Mouse (Mus musculus) G1E (cell line): ENCODE results near the gene Cfap73. TPM values are rescaled to one million over a fixed set of nuclear protein-coding genes. Genes with fewer than 3 reads are reported as not detected.

Source experiments
- ATAC-seq: 2 replicates; pipeline ENCODE4 v1.8.0; 2016; ENCODE audit warnings: mild to moderate bottlenecking; ENCODE audit not compliant: insufficient number of reproducible peaks, poor library complexity, low FRiP score, severe bottlenecking; ENCODE audit errors: extremely low read depth
- DNase-seq: peaks from one replicate; pipeline ENCODE4 v3.0.0; 2012; ENCODE audit warnings: low spot score
- H3K27me3 ChIP-seq: 2 replicates; pipeline ENCODE4 v1.6.1; 2012; ENCODE audit warnings: mild to moderate bottlenecking, low read length, inconsistent platforms; ENCODE audit not compliant: insufficient read depth
- H3K36me3 ChIP-seq: replicated peaks from 2 replicates; pipeline ENCODE3; 2012; ENCODE audit warnings: mild to moderate bottlenecking, inconsistent platforms
- H3K4me1 ChIP-seq: 2 replicates; pipeline ENCODE4 v1.6.1; 2012; ENCODE audit warnings: low read depth, low read length, inconsistent platforms, mixed read lengths; ENCODE audit not compliant: insufficient read depth
- H3K4me3 ChIP-seq: 2 replicates; pipeline ENCODE4 v1.5.1; 2012; ENCODE audit warnings: low read depth, mild to moderate bottlenecking, inconsistent platforms, low read length, moderate library complexity, mixed read lengths
- H3K9me3 ChIP-seq: replicated peaks from 2 replicates; pipeline ENCODE4 v1.6.1; 2012; ENCODE audit warnings: inconsistent platforms
- CTCF ChIP-seq: IDR thresholded peaks from 2 replicates; pipeline ENCODE4 v1.5.1; 2012; ENCODE audit warnings: low read depth, low read length, inconsistent platforms, mixed read lengths
- GATA1 ChIP-seq: IDR thresholded peaks from 2 replicates; pipeline ENCODE4 v1.6.1; 2012; ENCODE audit warnings: borderline replicate concordance, low read length, inconsistent platforms, mixed read lengths
- GATA2 ChIP-seq: IDR thresholded peaks from 2 replicates; pipeline ENCODE4 v1.6.1; 2012; ENCODE audit warnings: low read depth, low read length, inconsistent platforms, borderline replicate concordance
- POLR2AphosphoS5 ChIP-seq: IDR thresholded peaks from 2 replicates; pipeline ENCODE4 v1.6.1; 2012; ENCODE audit warnings: low read depth, low read length, inconsistent platforms; ENCODE audit not compliant: insufficient replicate concordance
- TAL1 ChIP-seq: conservative IDR thresholded peaks from 2 replicates; pipeline ENCODE4 v1.6.1; 2012; ENCODE audit warnings: low read depth, low read length, inconsistent platforms, mixed read lengths
- polyA plus RNA-seq: library from polyadenylated mRNA; stranded (reverse); fragments of >175 nt; gene quantifications from 2 replicates; pipeline ENCODE4 v1.2.3, GENCODE M21; 2012
- total RNA-seq, 2 experiments: library from RNA; stranded (forward) in 1 of 2; stranded (reverse) in 1 of 2; fragments of 200-1000 nt in 1 of 2; fragments of >200 nt in 1 of 2; fragmentation: Nextera tagmentation in 1 of 2; gene quantifications; 2 replicates each; pipeline ENCODE4 v1.2.3; 2014 to 2017

The Cfap73 gene
- total and polyA plus RNA-seq, 3 experiments: not detected

DNA sequence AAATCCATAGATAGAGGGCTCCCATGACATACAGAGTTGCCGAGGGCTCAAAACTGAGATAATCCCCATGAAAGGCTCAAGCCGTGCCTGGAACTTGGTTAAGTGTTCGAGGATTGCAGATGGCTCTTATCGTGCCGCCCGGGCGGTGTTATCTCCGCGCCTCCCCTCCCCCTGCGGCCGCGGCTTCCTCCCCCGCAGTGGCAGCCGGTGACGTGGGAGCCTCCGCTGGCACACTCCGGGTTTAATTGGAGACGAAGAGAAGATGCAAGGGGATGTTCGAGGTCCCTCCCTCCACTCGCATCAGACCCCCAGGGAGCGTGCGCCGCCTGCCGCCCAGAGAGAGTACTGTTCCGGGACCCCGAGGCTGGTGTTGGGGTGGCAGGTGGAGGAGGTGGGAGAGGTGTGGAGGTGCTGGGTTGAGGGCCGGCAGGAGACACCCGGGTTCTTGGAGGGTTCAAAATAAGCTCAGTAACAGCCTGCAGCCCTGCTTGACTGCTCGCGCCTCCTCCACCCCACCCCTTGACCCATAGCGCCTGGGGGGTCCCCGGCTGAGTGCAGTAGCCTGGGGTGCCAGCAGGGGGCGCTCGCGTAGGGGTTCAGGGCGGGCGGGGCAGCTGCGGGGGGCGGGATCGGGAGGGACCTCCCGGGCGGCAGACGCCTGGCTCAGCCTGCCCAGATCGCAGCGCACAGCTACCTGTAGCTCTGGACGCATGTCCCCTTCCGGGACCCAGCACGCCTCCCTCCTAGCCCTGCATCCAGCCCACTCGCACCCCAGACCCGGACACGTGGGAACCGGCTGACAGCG, 14.7 kb upstream of the Cfap73 start, which contains the start of gene Rasal1:
Rasal1 (plus strand) TSS at position 244 of the 805 bp plus-strand sequence.
- H3K36me3 ChIP-seq: peaks cover 15% of the 10 kb centered on the region
- DNase-seq (peak; percentile 97), ATAC-seq (peak; percentile 85)
- peak within 1 kb of the TSS; percentile 87 for H3K4me3 ChIP-seq
- TF ChIP-seq GATA1 (no peak), GATA2 (peak; percentile 27; the same call in 1 of the 2 replicates), TAL1 (peak; percentile 84), CTCF (peak; percentile 77), POLR2AphosphoS5 (no peak)
- H3K9me3 ChIP-seq: no peaks in the 10 kb centered on the region
- peaks cover 79% of the 10 kb centered on the region for H3K4me1 ChIP-seq
- H3K27me3 ChIP-seq: peaks cover 40% of the 10 kb centered on the region

DNA sequence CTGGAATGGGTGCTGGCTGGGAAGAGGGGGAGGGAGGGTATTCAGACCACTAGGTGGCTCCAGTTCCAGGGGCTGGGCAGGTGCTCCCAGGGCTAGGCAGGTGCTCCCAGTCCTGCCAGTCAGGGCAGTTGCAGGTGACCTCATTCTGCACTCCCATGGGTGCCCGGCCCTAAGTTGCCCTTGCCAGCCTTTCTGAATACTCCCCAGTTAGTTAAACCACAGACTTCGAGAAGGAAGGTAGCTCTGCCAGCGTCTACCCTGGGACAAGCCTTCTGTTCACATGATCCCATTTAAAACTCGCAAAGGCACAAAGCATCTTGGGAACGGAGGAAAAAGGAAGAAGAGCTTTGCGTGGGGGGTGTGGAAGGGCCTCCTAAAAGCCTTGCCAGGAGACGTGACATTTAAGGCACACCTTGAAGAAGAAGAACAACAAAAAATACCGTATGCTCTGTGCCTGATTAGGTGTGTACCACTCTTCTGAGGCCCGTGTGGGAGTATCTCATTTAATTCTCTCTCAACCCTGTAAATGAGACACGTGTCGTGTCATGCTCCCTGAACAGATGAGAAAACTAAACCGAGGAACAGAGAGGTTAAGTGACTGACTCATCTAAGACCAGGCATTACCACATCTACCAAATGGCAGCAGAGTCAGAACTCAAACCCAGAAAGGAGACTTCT, 13.9 kb upstream of the Cfap73 start:
- Histone ChIP-seq H3K4me3 (peak overlapping the region; percentile 87; the same call in 1 of the 2 replicates), H3K36me3 (peaks cover 7% of the 10 kb centered on the region), H3K4me1 (peaks cover 82% of the 10 kb centered on the region), H3K27me3 (peaks cover 45% of the 10 kb centered on the region), H3K9me3 (no peaks in the 10 kb centered on the region)
- DNase-seq: no peak
- 0 out of 2 replicates have a peak, but pooled peaks have one; percentile 10 for ATAC-seq
- no peak for TF ChIP-seq TAL1
- TF ChIP-seq POLR2AphosphoS5: no peak
- TF ChIP-seq CTCF: no peak
- TF ChIP-seq GATA1: no peak
- no peak for TF ChIP-seq GATA2

DNA sequence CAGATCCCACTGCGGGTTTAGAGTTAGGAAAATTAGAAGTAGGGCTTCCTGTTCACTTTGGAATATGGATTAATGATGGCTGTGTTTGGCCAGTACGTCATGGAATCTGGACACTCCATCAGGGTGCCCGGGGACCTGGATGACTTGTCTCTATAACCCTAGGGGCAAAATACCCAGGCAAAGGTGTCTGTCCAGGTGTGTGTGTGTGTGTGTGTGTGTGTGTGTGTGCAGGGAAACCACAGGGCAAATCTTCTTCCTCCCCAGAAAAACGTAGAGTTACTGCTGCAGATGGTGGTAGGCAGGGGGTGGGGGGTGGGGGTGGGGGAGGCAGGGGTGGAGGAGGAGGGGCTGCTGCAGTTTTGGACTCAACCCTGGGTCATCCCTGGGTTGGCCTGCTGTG, 13.3 kb upstream of the Cfap73 start:
- peaks cover 81% of the 10 kb centered on the region for H3K4me1 ChIP-seq
- ATAC-seq (no peak), DNase-seq (no peak)
- H3K27me3 ChIP-seq: peaks cover 44% of the 10 kb centered on the region
- TF ChIP-seq GATA1 (no peak), CTCF (no peak), POLR2AphosphoS5 (no peak), TAL1 (no peak), GATA2 (no peak)
- peak overlapping the region; percentile 87; the same call in 1 of the 2 replicates for H3K4me3 ChIP-seq
- H3K36me3 ChIP-seq: peaks cover 1% of the 10 kb centered on the region
- H3K9me3 ChIP-seq: no peaks in the 10 kb centered on the region

DNA sequence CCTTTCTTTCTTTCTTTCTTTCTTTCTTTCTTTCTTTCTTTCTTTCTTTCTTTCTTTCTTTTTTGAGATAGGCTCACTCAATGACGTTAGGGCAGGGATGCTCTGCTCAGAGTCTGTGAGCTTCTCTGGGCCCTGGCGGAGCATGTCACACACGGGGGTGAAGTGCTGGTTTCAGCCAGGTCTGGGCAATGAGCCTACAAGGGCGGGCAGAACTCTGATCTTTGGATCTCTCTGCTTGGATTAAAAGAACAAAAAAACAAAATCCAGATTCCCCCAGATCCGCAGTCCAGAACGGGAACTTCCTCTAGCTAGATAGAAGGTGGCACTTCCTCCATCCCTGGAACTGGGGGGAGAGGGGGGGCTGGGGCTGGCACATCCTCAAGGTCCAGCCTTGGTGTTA, 11.8 kb upstream of the Cfap73 start:
- Histone ChIP-seq H3K4me3 (no peak overlapping the region), H3K27me3 (peaks cover 38% of the 10 kb centered on the region), H3K36me3 (no peaks in the 10 kb centered on the region), H3K4me1 (peaks cover 68% of the 10 kb centered on the region), H3K9me3 (no peaks in the 10 kb centered on the region)
- DNase-seq (no peak), ATAC-seq (no peak)
- TF ChIP-seq GATA1 (no peak), POLR2AphosphoS5 (no peak), CTCF (no peak), TAL1 (no peak), GATA2 (no peak)

DNA sequence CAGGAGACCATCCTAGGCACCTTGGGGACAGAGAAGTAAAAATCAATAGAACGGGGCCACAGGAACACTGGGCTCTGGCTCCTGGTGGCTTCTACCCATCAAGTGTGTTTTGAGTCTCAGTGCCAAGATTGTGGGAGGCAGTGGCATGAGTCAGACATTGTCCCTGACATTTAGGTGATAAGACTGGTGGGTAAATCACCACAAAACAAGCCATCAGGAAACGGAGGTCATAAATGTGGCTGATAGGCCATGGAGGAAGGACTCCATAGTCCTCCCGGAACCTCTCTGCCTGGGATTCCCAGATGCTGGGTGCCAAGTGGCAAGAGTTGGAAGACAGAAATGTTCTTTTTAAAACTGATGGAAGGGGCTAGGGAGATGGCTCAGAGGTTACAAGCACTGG, 10.2 kb upstream of the Cfap73 start:
- DNase-seq (no peak), ATAC-seq (no peak)
- H3K9me3 ChIP-seq: peaks cover 5% of the 10 kb centered on the region
- H3K4me1 ChIP-seq: peaks cover 54% of the 10 kb centered on the region
- H3K36me3 ChIP-seq: no peaks in the 10 kb centered on the region
- no peak overlapping the region; the same call in 1 of the 2 replicates for H3K4me3 ChIP-seq
- no peak for TF ChIP-seq GATA2
- no peak for TF ChIP-seq TAL1
- TF ChIP-seq GATA1: no peak
- no peak for TF ChIP-seq CTCF
- TF ChIP-seq POLR2AphosphoS5: no peak
- H3K27me3 ChIP-seq: peaks cover 29% of the 10 kb centered on the region

DNA sequence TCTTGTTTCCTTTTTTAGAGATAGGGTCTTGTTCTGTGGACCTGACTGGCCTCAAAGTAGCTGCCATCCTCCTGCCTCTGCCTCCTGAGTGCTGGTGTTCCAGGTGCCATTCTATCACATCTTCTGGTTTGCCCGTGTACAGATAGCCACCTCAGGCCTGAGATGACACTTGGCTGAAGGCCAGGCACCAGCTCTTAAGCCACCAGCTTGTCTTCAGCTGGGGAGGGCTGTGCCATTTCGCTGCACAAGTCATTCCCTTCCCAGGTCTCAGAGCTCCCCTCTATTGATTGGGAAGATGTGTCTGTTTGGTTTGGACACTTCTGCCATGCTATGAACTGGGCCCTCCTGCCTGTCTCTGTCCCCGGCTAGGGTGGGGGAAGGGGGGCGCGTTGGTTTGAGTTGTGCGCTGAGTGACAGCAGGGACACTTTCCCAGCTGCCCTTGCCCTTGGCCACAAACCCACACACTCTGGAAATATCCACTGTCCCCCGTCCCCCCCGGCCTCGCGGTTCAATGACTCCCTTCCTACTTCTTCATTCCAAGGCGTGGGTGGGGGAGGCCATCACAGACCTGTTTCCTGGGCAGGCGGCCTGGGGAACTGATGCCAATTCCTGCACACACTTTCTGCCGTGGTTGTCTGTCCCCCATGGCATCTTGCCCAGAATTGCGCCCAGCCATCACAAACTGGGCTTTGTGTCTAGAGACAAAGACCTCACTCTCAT, 9.5 kb upstream of the Cfap73 start:
- peaks cover 49% of the 10 kb centered on the region for H3K4me1 ChIP-seq
- H3K36me3 ChIP-seq: no peaks in the 10 kb centered on the region
- DNase-seq (no peak), ATAC-seq (no peak)
- peak overlapping the region; percentile 18; the same call in 1 of the 2 replicates for H3K4me3 ChIP-seq
- H3K9me3 ChIP-seq: peaks cover 5% of the 10 kb centered on the region
- peaks cover 29% of the 10 kb centered on the region for H3K27me3 ChIP-seq
- no peak for TF ChIP-seq CTCF
- no peak for TF ChIP-seq POLR2AphosphoS5
- no peak for TF ChIP-seq GATA1
- no peak for TF ChIP-seq TAL1
- TF ChIP-seq GATA2: no peak
